Mouse (Mus musculus): ENCODE results near the gene Grm4.

Gene Grm4

GRCm38 (mm10) chr17:27552215-27553201 is 31.3 kb upstream of the Grm4 start:
- in situ Hi-C loops (cut with MboI, MseI): no loop called here

GRCm38 (mm10) chr17:27551393-27551940 is 30.3 kb upstream of the Grm4 start:
- in situ Hi-C loops (cut with MboI, MseI): no loop called here

GRCm38 (mm10) chr17:27549234-27549633 is 28.0 kb upstream of the Grm4 start:
- in situ Hi-C loops (cut with MboI, MseI): no loop called here

- in situ Hi-C loops (cut with MboI, MseI): no loop called here
Measured at GRCm38 (mm10) chr17:27547253-27547868, 26.2 kb upstream of the Grm4 start.

GRCm38 (mm10) chr17:27546574-27547085 is 25.4 kb upstream of the Grm4 start:
- in situ Hi-C loops (cut with MboI, MseI): no loop called here

- in situ Hi-C loops (cut with MboI, MseI): no loop called here
Measured at GRCm38 (mm10) chr17:27545991-27546390, 24.8 kb upstream of the Grm4 start.

- in situ Hi-C loops (cut with MboI, MseI): no loop called here
Measured at GRCm38 (mm10) chr17:27544551-27544950, 23.3 kb upstream of the Grm4 start.

GRCm38 (mm10) chr17:27541984-27542383 is 20.8 kb upstream of the Grm4 start:
- in situ Hi-C loops (cut with MboI, MseI): no loop called here

GRCm38 (mm10) chr17:27541261-27541660 is 20.1 kb upstream of the Grm4 start:
- in situ Hi-C loops (cut with MboI, MseI): no loop called here

GRCm38 (mm10) chr17:27534718-27535117 is 13.5 kb upstream of the Grm4 start:
- in situ Hi-C loops (cut with MboI, MseI): no loop called here

GRCm38 (mm10) chr17:27533354-27533753 is 12.2 kb upstream of the Grm4 start:
- in situ Hi-C loops (cut with MboI, MseI): no loop called here

GRCm38 (mm10) chr17:27532095-27532494 is 10.9 kb upstream of the Grm4 start:
- in situ Hi-C loops (cut with MboI, MseI): no loop called here

- in situ Hi-C loops (cut with MboI, MseI): no loop called here
Measured at GRCm38 (mm10) chr17:27528767-27529166, 7.6 kb upstream of the Grm4 start.

GRCm38 (mm10) chr17:27528030-27528429 is 6.8 kb upstream of the Grm4 start:
- in situ Hi-C loops (cut with MboI, MseI): no loop called here

GRCm38 (mm10) chr17:27527188-27527587 is 6.0 kb upstream of the Grm4 start:
- in situ Hi-C loops (cut with MboI, MseI): no loop called here

- in situ Hi-C loops (cut with MboI, MseI): no loop called here
Measured at GRCm38 (mm10) chr17:27523121-27523520, 1.9 kb upstream of the Grm4 start.

- in situ Hi-C loops (cut with MboI, MseI): no loop called here
Measured at GRCm38 (mm10) chr17:27520557-27520956, 646 bp downstream of the Grm4 start.

GRCm38 (mm10) chr17:27518700-27519595 is 2.3 kb downstream of the Grm4 start:
- in situ Hi-C loops (cut with MboI, MseI): loop anchor here (10.0 kb wide), 1 partner anchor 324 kb away; no protein-coding TSS in a partner anchor

GRCm38 (mm10) chr17:27518296-27518695 is 2.9 kb downstream of the Grm4 start:
- in situ Hi-C loops (cut with MboI, MseI): loop anchor here (10.0 kb wide), 1 partner anchor 323 kb away; no protein-coding TSS in a partner anchor

GRCm38 (mm10) chr17:27513916-27514762 is 7.1 kb downstream of the Grm4 start:
- in situ Hi-C loops (cut with MboI, MseI): loop anchor here (10.0 kb wide), 1 partner anchor 319 kb away; no protein-coding TSS in a partner anchor
